Mouse (Mus musculus): Measurements from ENCODE around the gene BC004004. TPM values are rescaled to one million over a fixed set of nuclear protein-coding genes. Genes with fewer than 3 reads are reported as not detected.
"Not testable (repeated sequence)": the region's sequence is repeated elsewhere in the genome, so short reads cannot be mapped to it uniquely, and the experiment has no call there.

The BC004004 gene
- polyA plus RNA-seq, 1 experiment from 2014 or later, result 117 TPM

DNA sequence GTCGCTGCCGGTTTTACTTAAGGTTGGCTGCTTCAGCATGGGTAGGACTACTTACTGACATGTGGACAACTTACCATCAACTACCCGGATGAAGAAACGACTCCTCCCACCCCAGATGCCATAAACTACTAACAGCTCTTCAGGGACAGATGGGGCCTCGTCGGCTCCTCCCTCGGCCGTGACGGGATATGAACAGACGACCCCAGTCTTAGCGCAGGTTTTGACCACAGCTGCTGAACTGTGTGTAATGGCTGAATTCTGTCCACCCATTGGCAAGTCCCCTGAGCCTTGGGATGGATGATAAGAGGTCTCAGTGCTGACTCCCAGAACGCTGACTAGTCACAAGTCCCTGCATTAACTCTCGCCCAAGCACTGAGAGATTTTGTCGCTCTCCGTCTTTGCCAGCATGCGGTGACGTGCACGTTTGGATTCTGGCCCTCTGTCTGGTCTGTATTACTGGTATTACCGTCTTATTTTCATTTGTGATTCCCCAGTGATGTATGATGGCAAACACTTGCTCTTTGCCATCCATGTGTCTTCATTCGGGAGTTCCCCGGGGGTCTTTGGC is 41.6 kb downstream of the BC004004 start:
- H3K4me1 ChIP-seq (ENCODE audit: control insufficient read depth, insufficient read depth, low read length), result no peaks in the 10 kb centered on the region

DNA sequence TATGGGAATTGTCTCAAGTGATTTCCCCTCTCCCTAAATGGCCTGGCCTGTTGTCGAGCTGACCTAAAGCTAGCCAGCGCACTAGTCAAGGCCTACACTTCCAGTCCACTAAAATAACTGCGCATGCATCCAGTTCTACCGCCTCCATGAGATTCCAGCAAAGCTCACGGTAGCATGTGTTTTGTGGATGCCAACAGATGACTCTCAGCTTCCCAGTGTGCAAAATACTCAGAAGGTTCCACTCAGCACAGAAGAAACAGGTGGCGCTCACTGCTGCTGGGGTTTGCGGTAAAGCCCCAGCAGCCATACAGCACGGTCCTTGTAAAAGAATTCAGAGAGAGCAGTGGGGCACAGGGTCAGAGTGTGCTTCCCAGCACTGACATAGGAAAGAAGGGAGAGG is 43.0 kb downstream of the BC004004 start:
- H3K4me3 ChIP-seq (replicated peaks; ENCODE audit: low read depth, low read length), result no peak overlapping the region
- H3K4me1 ChIP-seq (ENCODE audit: control insufficient read depth, insufficient read depth, low read length), result no peaks in the 10 kb centered on the region
- no peak for DNase-seq
- no peak for ATAC-seq (ENCODE audit: low FRiP score, low TSS enrichment)
- no peak overlapping the region for H3K9ac ChIP-seq (replicated peaks; ENCODE audit: low read length)
- no peaks in the 10 kb centered on the region for H3K36me3 ChIP-seq (ENCODE audit: control insufficient read depth, insufficient read depth, low read length)
- H3K9me3 ChIP-seq (ENCODE audit: control insufficient read depth, low read length), result no peaks in the 10 kb centered on the region
- H3K27me3 ChIP-seq (ENCODE audit: control insufficient read depth, insufficient read depth, low read length), result no peaks in the 10 kb centered on the region
- H3K27ac ChIP-seq (replicated peaks; ENCODE audit: low read depth, low read length), result no peak overlapping the region
- 88% methylated on average over 8 of the region's 8 CpGs for WGBS
- no peak overlapping the region for H3K4me2 ChIP-seq (ENCODE audit: low read length)

More for the DNA sequence above, 41.6 kb downstream of the BC004004 start:
- no peak overlapping the region for H3K4me2 ChIP-seq (ENCODE audit: low read length)
- ATAC-seq (ENCODE audit: low FRiP score, low TSS enrichment), result no peak
- WGBS, result 87% methylated on average over 21 of the region's 21 CpGs
- no peak overlapping the region for H3K4me3 ChIP-seq (replicated peaks; ENCODE audit: low read depth, low read length)
- no peak overlapping the region for H3K9ac ChIP-seq (replicated peaks; ENCODE audit: low read length)
- no peak overlapping the region for H3K27ac ChIP-seq (replicated peaks; ENCODE audit: low read depth, low read length)
- no peaks in the 10 kb centered on the region for H3K9me3 ChIP-seq (ENCODE audit: control insufficient read depth, low read length)
- no peak for DNase-seq
- no peaks in the 10 kb centered on the region for H3K27me3 ChIP-seq (ENCODE audit: control insufficient read depth, insufficient read depth, low read length)
- no peaks in the 10 kb centered on the region for H3K36me3 ChIP-seq (ENCODE audit: control insufficient read depth, insufficient read depth, low read length)

GRCm38 (mm10) chr17:29312082-29312481 is 43.5 kb downstream of the BC004004 start:
- Histone ChIP-seq H3K36me3 (ENCODE audit: control insufficient read depth, insufficient read depth, low read length) (no peaks in the 10 kb centered on the region), H3K4me2 (ENCODE audit: low read length) (no peak overlapping the region), H3K9me3 (ENCODE audit: control insufficient read depth, low read length) (no peaks in the 10 kb centered on the region), H3K9ac (replicated peaks; ENCODE audit: low read length) (no peak overlapping the region), H3K4me1 (ENCODE audit: control insufficient read depth, insufficient read depth, low read length) (no peaks in the 10 kb centered on the region), H3K4me3 (replicated peaks; ENCODE audit: low read depth, low read length) (no peak overlapping the region), H3K27ac (replicated peaks; ENCODE audit: low read depth, low read length) (no peak overlapping the region), H3K27me3 (ENCODE audit: control insufficient read depth, insufficient read depth, low read length) (no peaks in the 10 kb centered on the region)
- 82% methylated on average over 2 of the region's 2 CpGs for WGBS
- DNase-seq, result no peak
- no peak for ATAC-seq (ENCODE audit: low FRiP score, low TSS enrichment)

DNA sequence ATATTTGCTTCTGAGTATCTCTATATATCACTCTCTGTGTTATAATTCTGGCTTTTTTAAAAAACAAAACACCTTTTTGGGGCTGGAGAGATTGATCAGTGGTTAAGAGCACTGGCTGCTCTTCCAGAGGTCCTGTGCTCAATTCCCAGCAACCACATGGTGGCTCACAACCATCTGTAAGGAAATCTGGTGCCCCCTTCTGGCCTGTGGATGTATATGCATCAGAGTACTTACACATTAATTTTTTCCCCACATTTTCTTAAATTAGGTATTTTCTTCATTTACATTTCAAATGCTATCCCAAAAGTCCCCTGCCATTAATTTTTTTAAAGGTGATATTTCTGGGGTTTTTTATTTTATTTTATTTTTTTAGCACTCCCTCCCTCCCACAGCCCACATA is 44.7 kb downstream of the BC004004 start:
- H3K36me3 ChIP-seq (ENCODE audit: control insufficient read depth, insufficient read depth, low read length), result no peaks in the 10 kb centered on the region
- H3K4me1 ChIP-seq (ENCODE audit: control insufficient read depth, insufficient read depth, low read length), result no peaks in the 10 kb centered on the region
- H3K4me2 ChIP-seq (ENCODE audit: low read length), result no peak overlapping the region
- H3K9ac ChIP-seq (replicated peaks; ENCODE audit: low read length), result no peak overlapping the region
- H3K4me3 ChIP-seq (replicated peaks; ENCODE audit: low read depth, low read length), result no peak overlapping the region
- no peaks in the 10 kb centered on the region for H3K9me3 ChIP-seq (ENCODE audit: control insufficient read depth, low read length)
- H3K27ac ChIP-seq (replicated peaks; ENCODE audit: low read depth, low read length), result no peak overlapping the region
- no peaks in the 10 kb centered on the region for H3K27me3 ChIP-seq (ENCODE audit: control insufficient read depth, insufficient read depth, low read length)
- no peak for ATAC-seq (ENCODE audit: low FRiP score, low TSS enrichment)
- DNase-seq, result no peak

DNA sequence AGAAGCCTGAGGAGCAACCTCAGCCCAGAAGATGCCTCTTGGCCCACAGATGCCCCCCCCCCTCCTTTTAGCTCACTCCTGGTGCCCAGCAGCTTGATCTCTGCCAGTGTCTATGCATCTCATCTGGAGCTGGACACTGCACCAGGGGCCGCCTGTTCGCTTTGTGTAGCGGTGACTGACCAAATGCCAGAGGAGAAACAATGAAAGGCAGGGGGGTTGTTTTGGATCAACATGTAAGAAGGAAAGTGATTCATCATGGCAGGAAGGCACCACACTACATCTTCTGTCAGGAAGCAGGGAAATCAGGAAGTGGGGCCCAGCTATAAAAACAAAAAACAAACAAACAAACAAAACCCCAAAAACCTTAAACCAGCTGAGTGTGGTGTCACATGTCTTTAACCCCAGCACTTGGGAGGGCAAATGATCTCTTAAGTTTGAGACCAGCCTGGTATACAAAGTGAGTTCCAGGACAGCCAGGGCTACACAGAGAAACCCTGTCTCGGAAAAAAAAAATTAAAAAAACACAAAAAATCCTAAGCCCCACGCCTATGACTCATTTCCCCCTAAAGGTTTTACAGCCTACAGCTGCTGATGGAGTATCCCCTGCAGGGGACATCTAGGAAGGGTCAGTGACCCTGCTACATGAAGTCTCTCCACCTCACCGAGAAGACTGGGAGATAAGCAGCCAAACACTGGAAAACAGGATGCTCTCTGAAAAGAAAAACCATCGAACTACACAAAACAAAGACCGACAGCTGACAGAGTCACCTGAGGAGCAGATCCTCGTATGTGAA is 47.3 kb downstream of the BC004004 start:
- Histone ChIP-seq H3K4me3 (replicated peaks; ENCODE audit: low read depth, low read length) (no peak overlapping the region), H3K4me1 (ENCODE audit: control insufficient read depth, insufficient read depth, low read length) (peaks cover 3% of the 10 kb centered on the region; the same call in 1 of the 2 replicates), H3K9ac (replicated peaks; ENCODE audit: low read length) (no peak overlapping the region), H3K36me3 (ENCODE audit: control insufficient read depth, insufficient read depth, low read length) (no peaks in the 10 kb centered on the region), H3K4me2 (ENCODE audit: low read length) (no peak overlapping the region), H3K27me3 (ENCODE audit: control insufficient read depth, insufficient read depth, low read length) (0 out of 2 replicates have a peak, but pooled peaks cover 5% of the 10 kb centered on the region), H3K9me3 (ENCODE audit: control insufficient read depth, low read length) (no peaks in the 10 kb centered on the region), H3K27ac (replicated peaks; ENCODE audit: low read depth, low read length) (no peak overlapping the region)
- DNase-seq (no peak), ATAC-seq (ENCODE audit: low FRiP score, low TSS enrichment) (no peak)
- 44% methylated on average over 9 of the region's 9 CpGs for WGBS

- ATAC-seq (ENCODE audit: low FRiP score, low TSS enrichment) (no peak), DNase-seq (no peak)
- H3K4me2 ChIP-seq (ENCODE audit: low read length), result no peak overlapping the region
- no peaks in the 10 kb centered on the region for H3K36me3 ChIP-seq (ENCODE audit: control insufficient read depth, insufficient read depth, low read length)
- H3K4me1 ChIP-seq (ENCODE audit: control insufficient read depth, insufficient read depth, low read length), result peaks cover 5% of the 10 kb centered on the region
- H3K9me3 ChIP-seq (ENCODE audit: control insufficient read depth, low read length), result no peaks in the 10 kb centered on the region
- H3K27ac ChIP-seq (replicated peaks; ENCODE audit: low read depth, low read length), result no peak overlapping the region
- no peak overlapping the region for H3K4me3 ChIP-seq (replicated peaks; ENCODE audit: low read depth, low read length)
- no peak overlapping the region for H3K9ac ChIP-seq (replicated peaks; ENCODE audit: low read length)
- 59% methylated on average over 3 of the region's 3 CpGs for WGBS
- peaks cover 12% of the 10 kb centered on the region for H3K27me3 ChIP-seq (ENCODE audit: control insufficient read depth, insufficient read depth, low read length)
Observed at GRCm38 (mm10) chr17:29316891-29317290, 48.3 kb downstream of the BC004004 start.

DNA sequence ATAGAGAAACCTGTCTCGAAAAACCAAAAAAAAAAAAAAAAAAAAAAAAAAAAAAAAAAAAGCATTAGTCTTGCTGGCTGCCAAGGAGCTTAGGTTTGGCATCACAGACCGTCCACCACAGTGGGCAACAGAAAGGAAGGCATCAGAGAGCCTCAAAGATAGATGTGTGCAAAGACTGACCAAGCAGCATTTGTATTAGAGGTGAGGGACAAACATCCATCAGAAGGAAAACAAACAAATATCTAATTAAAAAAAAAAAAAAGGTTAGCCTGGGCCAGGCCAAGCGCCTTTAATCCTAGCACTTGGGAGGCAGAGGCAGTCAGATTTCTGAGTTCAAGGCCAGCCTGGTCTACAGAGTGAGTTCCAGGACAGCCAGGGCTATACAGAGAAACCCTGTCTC is 48.8 kb downstream of the BC004004 start, which contains the start of gene Pi16:
Gene Pi16 (plus strand): TSS at position 301 of the 400 bp plus-strand sequence.
- peaks cover 17% of the 10 kb centered on the region for H3K27me3 ChIP-seq (ENCODE audit: control insufficient read depth, insufficient read depth, low read length)
- H3K4me2 ChIP-seq (ENCODE audit: low read length); H3K4me1 ChIP-seq (ENCODE audit: control insufficient read depth, insufficient read depth, low read length); ATAC-seq (ENCODE audit: low FRiP score, low TSS enrichment); H3K36me3 ChIP-seq (ENCODE audit: control insufficient read depth, insufficient read depth, low read length); DNase-seq; H3K9ac ChIP-seq (replicated peaks; ENCODE audit: low read length); H3K27ac ChIP-seq (replicated peaks; ENCODE audit: low read depth, low read length); H3K9me3 ChIP-seq (ENCODE audit: control insufficient read depth, low read length); H3K4me3 ChIP-seq (replicated peaks; ENCODE audit: low read depth, low read length): not testable (repeated sequence)
- WGBS, result 81% methylated on average over 3 of the region's 3 CpGs

GRCm38 (mm10) chr17:29318731-29319250 is 50.2 kb downstream of the BC004004 start:
- no peak overlapping the region for H3K4me3 ChIP-seq (replicated peaks; ENCODE audit: low read depth, low read length)
- no peak for DNase-seq
- H3K9ac ChIP-seq (replicated peaks; ENCODE audit: low read length), result no peak overlapping the region
- H3K36me3 ChIP-seq (ENCODE audit: control insufficient read depth, insufficient read depth, low read length), result no peaks in the 10 kb centered on the region
- no peak overlapping the region for H3K4me2 ChIP-seq (ENCODE audit: low read length)
- 56% methylated on average over 6 of the region's 6 CpGs for WGBS
- peaks cover 12% of the 10 kb centered on the region for H3K4me1 ChIP-seq (ENCODE audit: control insufficient read depth, insufficient read depth, low read length)
- peaks cover 23% of the 10 kb centered on the region for H3K27me3 ChIP-seq (ENCODE audit: control insufficient read depth, insufficient read depth, low read length)
- no peaks in the 10 kb centered on the region for H3K9me3 ChIP-seq (ENCODE audit: control insufficient read depth, low read length)
- ATAC-seq (ENCODE audit: low FRiP score, low TSS enrichment), result no peak
- H3K27ac ChIP-seq (replicated peaks; ENCODE audit: low read depth, low read length), result no peak overlapping the region

- no peak for ATAC-seq (ENCODE audit: low FRiP score, low TSS enrichment)
- WGBS, result 90% methylated on average over 7 of the region's 7 CpGs
Observed at GRCm38 (mm10) chr17:29319476-29319875, 50.9 kb downstream of the BC004004 start.

More at GRCm38 (mm10) chr17:29319476-29319875, 50.9 kb downstream of the BC004004 start:
- Histone ChIP-seq H3K27ac (replicated peaks; ENCODE audit: low read depth, low read length) (no peak overlapping the region), H3K9ac (replicated peaks; ENCODE audit: low read length) (no peak overlapping the region), H3K9me3 (ENCODE audit: control insufficient read depth, low read length) (no peaks in the 10 kb centered on the region), H3K4me2 (ENCODE audit: low read length) (no peak overlapping the region), H3K4me1 (ENCODE audit: control insufficient read depth, insufficient read depth, low read length) (peaks cover 12% of the 10 kb centered on the region), H3K4me3 (replicated peaks; ENCODE audit: low read depth, low read length) (no peak overlapping the region), H3K27me3 (ENCODE audit: control insufficient read depth, insufficient read depth, low read length) (peaks cover 23% of the 10 kb centered on the region), H3K36me3 (ENCODE audit: control insufficient read depth, insufficient read depth, low read length) (no peaks in the 10 kb centered on the region)
- no peak for DNase-seq
